Mouse (Mus musculus) lung, postnatal 36 days (tissue): ENCODE results near the gene Zfp472.
"Not testable (repeated sequence)": the region's sequence is repeated elsewhere in the genome, so short reads cannot be mapped to it uniquely, and the experiment has no call there.

Experiments
- DNase-seq: peaks from one replicate; pipeline ENCODE4 v3.0.0; 2022; ENCODE audit warnings: mixed read lengths

The Zfp472 gene

GRCm38 (mm10) chr17:33020434-33020833 is 54.8 kb downstream of the Zfp472 start:
- DNase-seq: not testable (repeated sequence)
